Mouse (Mus musculus): ENCODE results near the gene Fbxo36.

The Fbxo36 gene

GRCm38 (mm10) chr1:84839309-84840017 is at the start of gene Fbxo36:
Gene Fbxo36, plus strand, starts transcription at chr1:84839841.
- peak; percentile 95 for DNase-seq

DNA sequence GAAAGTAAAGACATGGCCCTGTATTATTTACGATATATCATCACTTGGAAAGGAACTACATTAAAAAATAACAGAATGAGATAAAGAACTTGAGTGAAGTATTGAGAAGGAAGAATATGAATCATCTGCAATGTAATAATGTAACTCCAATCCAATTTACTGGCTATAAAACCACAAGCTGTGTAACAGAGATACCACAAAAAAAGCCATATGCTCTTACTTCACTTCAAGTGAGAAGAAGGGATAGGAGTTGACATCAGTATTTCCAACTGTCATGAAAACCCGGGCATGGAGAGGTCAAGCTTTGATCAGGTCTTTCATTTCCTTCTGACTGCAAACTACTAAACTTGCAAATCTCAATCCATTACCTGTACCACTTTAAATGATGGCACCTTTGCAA is 48.2 kb upstream of the Fbxo36 start:
- DNase-seq = no peak

DNA sequence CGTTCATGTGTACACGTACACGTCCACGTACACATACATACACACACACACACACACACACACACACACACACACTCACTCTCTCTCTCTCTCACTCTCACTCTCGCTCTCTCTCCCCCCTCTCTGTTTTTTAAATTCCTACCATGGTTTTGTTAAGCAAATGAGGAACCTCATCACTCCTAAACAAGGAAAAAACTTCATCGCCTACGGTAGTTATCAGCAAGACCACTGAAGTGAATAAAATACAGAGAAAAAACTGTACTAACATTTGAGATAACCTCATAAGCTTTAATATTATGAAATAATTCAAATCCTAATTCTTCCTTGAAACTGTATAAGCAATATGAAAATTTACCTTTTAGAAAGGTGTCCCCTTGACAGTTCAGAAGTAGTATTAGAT is 44.3 kb upstream of the Fbxo36 start:
- no peak for DNase-seq

DNA sequence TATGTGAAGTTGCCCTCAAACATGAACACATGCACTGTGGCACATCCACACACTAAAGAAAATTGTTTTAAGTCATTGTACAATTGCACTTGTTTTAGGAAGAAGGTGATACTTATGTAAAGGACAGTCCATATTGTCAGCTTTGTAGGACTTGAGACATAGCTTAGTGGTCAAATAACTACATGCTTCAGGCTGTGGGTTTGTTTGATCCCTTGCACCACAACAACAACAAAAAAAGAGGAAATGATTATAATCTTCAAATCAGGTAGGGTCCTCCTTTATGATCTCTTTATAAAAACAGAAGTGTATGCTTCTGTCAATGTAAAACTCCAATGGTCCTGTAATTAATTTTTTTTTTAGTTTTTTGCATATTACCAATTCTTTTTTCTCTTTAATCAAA is 40.5 kb upstream of the Fbxo36 start:
- DNase-seq = no peak

DNA sequence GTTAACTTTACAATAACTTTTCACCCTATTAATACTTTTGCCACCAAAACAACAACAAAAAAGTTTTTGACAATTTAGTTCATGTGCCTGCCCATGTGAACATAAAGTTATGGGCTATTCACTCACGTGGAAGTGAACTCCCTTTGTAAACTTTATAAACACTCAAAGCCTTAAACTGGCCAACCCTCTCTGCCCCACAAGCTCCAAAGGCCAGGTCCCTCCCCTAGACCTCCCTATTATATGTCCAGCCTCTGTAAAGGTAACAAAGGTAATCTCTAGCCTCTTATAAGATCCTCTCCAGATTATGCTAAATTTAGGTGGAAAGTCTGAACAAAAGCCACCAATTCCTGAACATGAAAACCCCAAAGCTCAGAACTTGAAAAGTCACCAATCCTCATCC is 35.9 kb upstream of the Fbxo36 start:
- DNase-seq = no peak

- DNase-seq = no peak
These were observed 22.0 kb upstream of the Fbxo36 start for GRCm38 (mm10) chr1:84817596-84817995.

GRCm38 (mm10) chr1:84825091-84825490 is 14.6 kb upstream of the Fbxo36 start:
- no peak for DNase-seq

GRCm38 (mm10) chr1:84837523-84838145 is 2.0 kb upstream of the Fbxo36 start:
- peak in 1 of 2 experiments; percentile 3 for DNase-seq

- DNase-seq = no peak
These were observed 1.5 kb upstream of the Fbxo36 start for GRCm38 (mm10) chr1:84838156-84838555.

DNA sequence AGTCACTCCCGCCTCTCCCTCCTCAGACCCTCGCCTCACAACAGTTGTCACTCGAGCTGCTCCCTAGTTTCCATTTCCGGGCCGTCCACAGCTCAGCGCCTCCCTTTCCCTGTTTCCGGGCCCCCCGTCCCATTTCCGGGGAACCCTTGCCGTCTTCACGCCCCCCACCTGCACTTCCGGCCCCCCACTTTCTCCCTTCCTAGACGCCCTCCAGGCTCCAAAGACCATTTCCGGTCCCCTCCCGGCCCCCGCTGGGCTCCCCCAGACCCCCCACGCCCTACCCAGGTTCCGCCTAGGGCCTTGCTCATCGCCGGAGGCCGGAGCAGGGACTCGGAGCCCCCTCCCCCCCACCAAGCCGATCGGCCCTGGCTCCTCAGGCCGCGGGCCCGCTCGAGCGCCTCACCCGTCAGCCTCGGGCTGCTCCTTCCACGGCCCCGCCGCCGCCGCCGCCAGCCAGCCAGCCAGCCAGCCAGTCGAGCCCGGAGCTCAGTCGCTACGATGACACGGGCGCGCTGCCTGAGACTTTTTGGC is 955 bp upstream of the Fbxo36 start:
- DNase-seq = peak; percentile 58 to 63

GRCm38 (mm10) chr1:84840018-84840664 is 500 bp downstream of the Fbxo36 start, which contains the start of gene Trip12:
Gene Trip12, minus strand, starts transcription at chr1:84840516.
- no peak for DNase-seq

- no peak for DNase-seq
These were observed 1.4 kb downstream of the Fbxo36 start for GRCm38 (mm10) chr1:84841061-84841460.

GRCm38 (mm10) chr1:84843366-84843765 is 3.7 kb downstream of the Fbxo36 start:
- no peak for DNase-seq

- DNase-seq = no peak
These were observed 8.1 kb downstream of the Fbxo36 start for GRCm38 (mm10) chr1:84847698-84848097.

DNA sequence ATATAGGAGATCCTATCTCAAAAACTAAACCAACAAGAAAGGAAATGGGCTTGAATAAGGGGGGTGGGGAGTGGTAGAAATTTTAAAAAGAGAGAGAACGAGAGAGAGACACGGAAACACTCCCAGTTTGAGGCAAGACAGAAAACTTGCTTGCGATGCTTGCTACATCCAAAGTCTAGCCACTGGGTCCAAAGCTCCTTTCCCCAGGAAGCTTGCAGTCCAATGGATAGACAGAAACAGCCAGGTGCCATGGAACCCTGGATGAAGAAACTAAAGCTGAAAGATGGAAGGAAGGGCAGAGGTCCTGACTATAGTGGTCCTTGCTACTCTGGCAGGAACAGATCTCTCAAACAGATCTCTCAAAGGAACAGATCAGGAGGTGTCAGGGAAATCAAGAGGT is 8.7 kb downstream of the Fbxo36 start:
- no peak for DNase-seq

- no peak for DNase-seq
These were observed 9.3 kb downstream of the Fbxo36 start for GRCm38 (mm10) chr1:84848801-84849455.

- no peak for DNase-seq
These were observed 10.2 kb downstream of the Fbxo36 start for GRCm38 (mm10) chr1:84849804-84850203.

DNA sequence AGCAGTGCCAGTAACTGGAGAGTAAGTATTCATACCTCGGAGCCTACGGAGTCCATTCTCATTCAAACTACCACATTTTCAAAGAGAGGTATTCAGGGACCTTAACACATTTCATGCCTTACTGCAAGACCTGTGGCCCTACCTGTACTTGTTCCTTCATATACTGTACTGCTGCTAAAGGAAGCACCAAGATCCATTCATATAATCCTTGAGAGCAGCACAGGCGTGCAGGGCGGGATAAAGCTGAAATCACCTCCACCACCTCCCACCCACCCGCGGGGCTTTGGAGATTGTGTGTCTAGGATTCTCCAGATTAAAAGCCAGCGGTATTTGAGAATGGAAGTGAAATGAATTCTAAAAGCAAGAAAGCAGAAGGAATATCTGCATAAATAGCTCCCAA is 10.8 kb downstream of the Fbxo36 start:
- DNase-seq = no peak

GRCm38 (mm10) chr1:84851512-84852235 is 12.0 kb downstream of the Fbxo36 start:
- DNase-seq = no peak

DNA sequence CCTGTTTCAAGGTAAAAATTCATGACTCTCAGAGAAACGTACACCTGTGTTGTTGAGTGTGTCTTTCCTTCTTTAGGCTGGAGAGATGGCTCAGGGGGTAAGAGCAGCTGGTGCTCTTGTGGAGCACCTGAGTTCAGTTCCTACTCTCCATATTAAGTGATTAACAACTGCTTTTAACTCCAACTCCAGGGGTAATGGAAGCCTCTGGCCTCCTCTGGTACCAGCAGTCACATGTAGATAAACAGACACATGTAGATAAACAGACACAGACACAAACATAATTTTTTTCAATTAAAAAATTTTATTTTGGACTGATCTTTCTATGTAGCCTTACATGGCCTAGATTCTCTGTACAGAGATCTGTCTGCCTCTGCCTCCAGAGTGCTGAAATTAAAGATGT is 14.1 kb downstream of the Fbxo36 start:
- no peak for DNase-seq

GRCm38 (mm10) chr1:84854966-84855365 is 15.3 kb downstream of the Fbxo36 start:
- DNase-seq = no peak

DNA sequence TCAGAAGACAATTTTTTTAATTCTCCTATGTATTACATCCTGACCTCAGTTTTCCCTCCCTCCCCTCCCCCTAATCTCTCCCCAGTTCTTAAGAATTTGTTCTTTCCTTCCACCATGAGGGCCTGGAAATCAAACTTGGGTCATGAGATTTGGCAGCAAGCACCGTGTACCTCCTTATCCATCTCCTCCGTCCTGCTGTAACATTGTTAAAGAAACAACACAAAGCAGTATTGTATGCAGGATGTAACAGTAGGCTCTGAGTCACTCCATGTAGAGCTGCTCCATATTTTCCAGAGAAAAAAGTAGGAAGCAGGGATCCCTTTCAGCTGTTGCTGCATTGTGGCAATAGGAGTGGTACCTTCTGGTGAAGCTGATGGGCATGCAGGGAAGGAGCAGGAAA is 16.1 kb downstream of the Fbxo36 start:
- no peak for DNase-seq

- DNase-seq = no peak
These were observed 20.0 kb downstream of the Fbxo36 start for GRCm38 (mm10) chr1:84859597-84859996.

Data from B cell, adult 2 months (primary cell).